Mouse (Mus musculus): ENCODE data around the gene Clba1. TPM values are rescaled to one million over a fixed set of nuclear protein-coding genes. Genes with fewer than 3 reads are reported as not detected.
A peak's percentile ranks its signal among the peaks of the same experiment; 100 is the strongest.

Gene Clba1
- polyA plus RNA-seq, 1 experiment from 2014 or later, result 0.69 TPM

DNA sequence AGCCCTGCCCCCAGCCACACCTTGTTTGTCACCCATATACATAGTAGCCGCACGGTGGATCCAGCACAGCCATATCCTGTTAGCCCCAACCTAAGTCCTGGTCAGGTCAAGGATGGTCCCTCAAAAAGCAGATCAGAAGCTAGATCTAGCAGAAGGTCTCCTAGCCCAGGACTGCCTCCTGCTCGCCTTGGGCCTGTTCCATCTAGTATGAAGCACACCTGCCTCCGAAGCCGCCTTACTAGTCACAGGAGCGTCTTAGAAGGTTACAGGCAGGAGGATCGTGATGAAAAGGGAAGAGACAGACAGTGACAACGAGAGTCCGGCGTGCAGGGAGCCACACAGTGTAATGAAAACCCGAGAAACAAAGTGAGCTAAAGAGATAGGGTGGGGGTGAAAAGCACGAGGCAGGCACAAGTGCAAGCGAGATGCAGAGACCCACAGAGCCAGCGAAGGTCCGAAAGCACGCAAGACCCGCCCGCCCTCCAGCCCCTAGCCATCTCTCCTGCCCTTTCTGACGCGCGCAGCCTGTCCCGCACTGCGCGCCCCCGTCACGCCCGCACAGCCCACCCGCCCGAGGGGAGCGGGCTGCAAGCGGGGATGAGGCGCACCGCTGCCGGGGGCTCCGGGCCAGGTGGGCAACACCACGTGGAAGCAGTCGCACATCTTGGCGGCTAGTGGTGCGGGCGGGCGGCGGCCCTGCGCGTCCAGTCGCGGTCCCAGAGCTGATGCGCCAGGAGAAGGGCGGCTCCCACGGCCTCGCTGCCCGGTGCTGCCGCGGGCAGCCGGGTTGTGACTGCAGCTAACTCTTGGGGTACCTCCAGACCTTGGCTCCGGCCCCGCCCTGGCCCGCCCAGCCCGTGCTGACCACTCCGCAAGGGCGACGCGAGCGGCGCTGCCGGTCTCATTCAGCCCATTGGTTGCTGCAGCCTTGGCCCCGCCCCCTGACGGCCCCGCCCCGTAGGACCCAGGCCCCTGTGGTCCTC lies 6.6 kb upstream of the Clba1 start, which contains the start of gene Ahnak2:
TSS of gene Ahnak2 (minus strand) at position 794 of the 983 bp plus-strand sequence.
- no peaks in the 10 kb centered on the region for H3K9me3 ChIP-seq (ENCODE audit: low read length)
- TF ChIP-seq CTCF (IDR thresholded peaks at IDR 0.05; ENCODE audit: low read depth) (no peak), EP300 (IDR thresholded peaks at IDR 0.05; ENCODE audit: low read depth) (no peak)
- ATAC-seq, result peak; percentile 27; the same call in 1 of the 2 replicates
- H3K36me3 ChIP-seq (replicated peaks; ENCODE audit: insufficient read depth, low read length), result no peaks in the 10 kb centered on the region
- peak within 1 kb of the TSS; percentile 39 for H3K4me3 ChIP-seq (ENCODE audit: low read depth, low read length)
- H3K4me1 ChIP-seq (ENCODE audit: insufficient read depth), result peaks cover 9% of the 10 kb centered on the region; the same call in 1 of the 2 replicates
- H3K4me2 ChIP-seq (ENCODE audit: low read depth, low read length), result peak within 1 kb of the TSS; percentile 73
- DNase-seq, result peak; percentile 41
- H3K27me3 ChIP-seq (ENCODE audit: insufficient read depth, low read length), result peaks cover 53% of the 10 kb centered on the region
- H3K9ac ChIP-seq (replicated peaks), result peak within 1 kb of the TSS; percentile 26; the same call in 1 of the 2 replicates
- H3K27ac ChIP-seq (ENCODE audit: low read depth), result no peak within 1 kb of the TSS
- 4% methylated on average over 45 of the region's 69 CpGs for WGBS (ENCODE audit: insufficient replicate concordance)

DNA sequence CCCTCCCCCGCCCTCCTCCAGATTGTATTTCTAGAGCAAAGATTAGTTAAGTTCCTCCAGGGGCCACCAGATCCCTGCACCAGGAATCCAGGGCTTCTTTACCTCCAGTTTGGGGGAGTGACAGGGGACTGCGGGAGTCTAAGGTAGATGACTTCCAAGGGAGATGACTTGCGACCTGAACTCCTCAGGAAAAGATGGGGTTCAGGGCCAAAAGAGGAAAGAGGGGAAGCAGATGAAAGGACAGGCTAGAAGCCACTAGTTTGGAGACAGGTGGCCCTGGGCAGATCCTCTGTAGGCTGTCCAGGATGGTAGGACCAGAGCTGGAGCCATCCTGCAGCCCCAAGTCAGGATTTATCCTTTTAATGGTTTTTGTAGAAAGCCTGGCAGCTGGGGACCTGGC lies 5.8 kb upstream of the Clba1 start:
- DNase-seq, result no peak
- H3K4me3 ChIP-seq (ENCODE audit: low read depth, low read length), result no peak overlapping the region
- H3K9me3 ChIP-seq (ENCODE audit: low read length), result no peaks in the 10 kb centered on the region
- H3K27me3 ChIP-seq (ENCODE audit: insufficient read depth, low read length), result peaks cover 47% of the 10 kb centered on the region
- H3K36me3 ChIP-seq (replicated peaks; ENCODE audit: insufficient read depth, low read length), result no peaks in the 10 kb centered on the region
- H3K4me1 ChIP-seq (ENCODE audit: insufficient read depth), result peaks cover 9% of the 10 kb centered on the region; the same call in 1 of the 2 replicates
- no peak for TF ChIP-seq EP300 (IDR thresholded peaks at IDR 0.05; ENCODE audit: low read depth)
- 23% methylated on average over 3 of the region's 3 CpGs for WGBS (ENCODE audit: insufficient replicate concordance)
- no peak for ATAC-seq
- no peak overlapping the region for H3K27ac ChIP-seq (ENCODE audit: low read depth)
- peak overlapping the region; percentile 73; the same call in 1 of the 2 replicates for H3K4me2 ChIP-seq (ENCODE audit: low read depth, low read length)
- no peak overlapping the region for H3K9ac ChIP-seq (replicated peaks)

DNA sequence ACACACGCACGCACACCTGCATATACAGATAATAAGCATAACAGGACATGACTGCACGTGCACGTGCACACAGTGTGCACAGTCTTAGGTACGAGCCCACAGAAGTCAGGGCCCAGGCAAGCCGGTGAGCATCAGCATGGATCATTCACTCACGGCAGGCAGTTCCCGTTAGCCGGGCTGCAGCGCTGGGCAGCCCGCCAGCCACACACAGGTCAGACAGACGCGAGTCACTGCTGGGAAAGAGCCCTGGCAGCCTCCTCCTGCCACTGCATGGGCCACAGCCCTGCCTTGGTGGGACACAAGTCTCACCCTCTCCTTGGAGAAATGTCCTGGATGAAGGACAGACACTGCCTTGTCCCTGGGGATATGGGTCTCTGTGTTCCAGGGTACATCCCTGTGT lies 4.7 kb upstream of the Clba1 start:
- H3K4me2 ChIP-seq (ENCODE audit: low read depth, low read length), result no peak overlapping the region
- H3K36me3 ChIP-seq (replicated peaks; ENCODE audit: insufficient read depth, low read length), result no peaks in the 10 kb centered on the region
- no peak overlapping the region for H3K4me3 ChIP-seq (ENCODE audit: low read depth, low read length)
- no peak for ATAC-seq
- no peak for DNase-seq
- H3K4me1 ChIP-seq (ENCODE audit: insufficient read depth), result peaks cover 14% of the 10 kb centered on the region
- no peaks in the 10 kb centered on the region for H3K9me3 ChIP-seq (ENCODE audit: low read length)
- no peak overlapping the region for H3K9ac ChIP-seq (replicated peaks)
- peaks cover 49% of the 10 kb centered on the region for H3K27me3 ChIP-seq (ENCODE audit: insufficient read depth, low read length)
- no peak overlapping the region for H3K27ac ChIP-seq (ENCODE audit: low read depth)
- 51% methylated on average over 13 of the region's 13 CpGs for WGBS (ENCODE audit: insufficient replicate concordance)
- no peak for TF ChIP-seq EP300 (IDR thresholded peaks at IDR 0.05; ENCODE audit: low read depth)
- no peak for TF ChIP-seq CTCF (IDR thresholded peaks at IDR 0.05; ENCODE audit: low read depth)

DNA sequence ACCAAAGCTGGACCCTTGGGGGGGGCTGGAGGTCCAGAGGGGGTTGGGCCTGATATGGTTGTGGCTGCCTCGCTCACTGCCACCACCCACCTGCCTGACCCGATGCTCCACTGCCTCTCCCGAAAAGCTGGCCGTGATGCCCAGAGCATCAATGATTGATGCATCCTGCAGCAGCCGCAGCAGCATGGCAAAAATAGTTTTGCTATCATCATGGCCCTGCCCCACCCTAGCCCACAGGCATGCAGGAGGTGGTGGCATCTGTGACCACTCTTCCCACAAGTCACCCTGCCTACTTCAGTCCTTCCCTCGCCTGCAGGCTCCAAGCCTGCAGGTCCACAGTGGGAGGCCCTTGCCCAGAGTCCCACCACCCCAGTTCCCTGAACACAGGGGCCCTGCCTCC lies 2.7 kb upstream of the Clba1 start:
- DNase-seq, result no peak
- WGBS (ENCODE audit: insufficient replicate concordance), result 51% methylated on average over 6 of the region's 6 CpGs
- Histone ChIP-seq H3K4me2 (ENCODE audit: low read depth, low read length) (no peak overlapping the region), H3K27ac (ENCODE audit: low read depth) (no peak overlapping the region), H3K36me3 (replicated peaks; ENCODE audit: insufficient read depth, low read length) (no peaks in the 10 kb centered on the region), H3K4me3 (ENCODE audit: low read depth, low read length) (no peak overlapping the region), H3K9me3 (ENCODE audit: low read length) (no peaks in the 10 kb centered on the region), H3K27me3 (ENCODE audit: insufficient read depth, low read length) (peaks cover 53% of the 10 kb centered on the region), H3K4me1 (ENCODE audit: insufficient read depth) (peaks cover 20% of the 10 kb centered on the region), H3K9ac (replicated peaks) (no peak overlapping the region)
- no peak for ATAC-seq
- no peak for TF ChIP-seq EP300 (IDR thresholded peaks at IDR 0.05; ENCODE audit: low read depth)
- no peak for TF ChIP-seq CTCF (IDR thresholded peaks at IDR 0.05; ENCODE audit: low read depth)

DNA sequence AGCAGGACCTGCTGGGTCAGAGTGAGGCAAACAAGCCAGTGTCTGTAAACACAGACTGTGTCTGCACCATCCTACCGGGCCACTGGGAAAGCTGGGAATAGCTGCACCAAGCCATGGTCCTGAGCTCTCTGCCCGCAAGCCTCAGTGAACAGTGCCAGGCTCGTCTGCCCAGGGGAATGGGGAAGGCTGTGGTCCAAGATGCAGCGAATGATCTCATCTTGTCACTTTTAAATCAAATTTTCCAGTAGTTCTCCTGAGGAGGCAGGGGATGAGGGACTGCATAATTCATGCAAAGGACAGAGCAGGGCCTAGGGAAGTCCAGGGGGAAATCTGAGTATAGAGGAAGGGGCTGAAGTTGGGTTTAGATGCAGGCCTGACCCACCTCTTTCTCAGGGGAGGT lies 941 bp upstream of the Clba1 start:
- DNase-seq (no peak), ATAC-seq (no peak)
- Histone ChIP-seq H3K4me2 (ENCODE audit: low read depth, low read length) (no peak overlapping the region), H3K4me3 (ENCODE audit: low read depth, low read length) (no peak overlapping the region), H3K9ac (replicated peaks) (no peak overlapping the region), H3K36me3 (replicated peaks; ENCODE audit: insufficient read depth, low read length) (no peaks in the 10 kb centered on the region), H3K4me1 (ENCODE audit: insufficient read depth) (peaks cover 11% of the 10 kb centered on the region), H3K27me3 (ENCODE audit: insufficient read depth, low read length) (peaks cover 36% of the 10 kb centered on the region), H3K27ac (ENCODE audit: low read depth) (no peak overlapping the region), H3K9me3 (ENCODE audit: low read length) (no peaks in the 10 kb centered on the region)
- 68% methylated on average over 4 of the region's 4 CpGs for WGBS (ENCODE audit: insufficient replicate concordance)
- TF ChIP-seq EP300 (IDR thresholded peaks at IDR 0.05; ENCODE audit: low read depth), result no peak
- no peak for TF ChIP-seq CTCF (IDR thresholded peaks at IDR 0.05; ENCODE audit: low read depth)

DNA sequence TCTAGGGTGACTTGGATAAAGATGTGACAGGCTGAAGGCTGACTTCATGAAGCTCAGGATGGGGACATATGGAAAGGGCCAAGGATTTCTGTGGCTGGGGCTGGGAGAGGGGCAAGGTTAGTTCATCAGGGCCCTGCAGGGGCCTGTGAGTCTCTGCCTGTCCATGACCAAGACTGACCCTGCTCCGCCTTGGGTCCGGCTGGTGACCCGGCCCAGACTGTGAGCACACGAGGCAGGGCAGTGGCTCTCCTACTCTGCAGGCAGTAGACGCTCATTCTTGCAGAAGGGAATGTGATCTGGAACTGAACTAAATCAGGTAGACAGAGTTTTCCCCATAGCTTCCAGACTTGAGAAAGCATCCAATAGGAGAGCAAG lies 538 bp upstream of the Clba1 start:
- TF ChIP-seq CTCF (IDR thresholded peaks at IDR 0.05; ENCODE audit: low read depth) (no peak), EP300 (IDR thresholded peaks at IDR 0.05; ENCODE audit: low read depth) (no peak)
- Histone ChIP-seq H3K27ac (ENCODE audit: low read depth) (no peak overlapping the region), H3K4me2 (ENCODE audit: low read depth, low read length) (peak overlapping the region; percentile 97), H3K4me1 (ENCODE audit: insufficient read depth) (peaks cover 11% of the 10 kb centered on the region), H3K9me3 (ENCODE audit: low read length) (no peaks in the 10 kb centered on the region), H3K4me3 (ENCODE audit: low read depth, low read length) (no peak overlapping the region), H3K9ac (replicated peaks) (no peak overlapping the region), H3K27me3 (ENCODE audit: insufficient read depth, low read length) (peaks cover 32% of the 10 kb centered on the region), H3K36me3 (replicated peaks; ENCODE audit: insufficient read depth, low read length) (no peaks in the 10 kb centered on the region)
- WGBS (ENCODE audit: insufficient replicate concordance), result 85% methylated on average over 5 of the region's 5 CpGs
- ATAC-seq (no peak), DNase-seq (no peak)
